Mouse (Mus musculus): ENCODE measurements around the gene Dmpk. TPM values are rescaled to one million over a fixed set of nuclear protein-coding genes. Genes with fewer than 3 reads are reported as not detected.
A peak's percentile ranks its signal among the peaks of the same experiment; 100 is the strongest.

The Dmpk gene
- polyA plus RNA-seq, 1 experiment = 53.0 TPM

DNA sequence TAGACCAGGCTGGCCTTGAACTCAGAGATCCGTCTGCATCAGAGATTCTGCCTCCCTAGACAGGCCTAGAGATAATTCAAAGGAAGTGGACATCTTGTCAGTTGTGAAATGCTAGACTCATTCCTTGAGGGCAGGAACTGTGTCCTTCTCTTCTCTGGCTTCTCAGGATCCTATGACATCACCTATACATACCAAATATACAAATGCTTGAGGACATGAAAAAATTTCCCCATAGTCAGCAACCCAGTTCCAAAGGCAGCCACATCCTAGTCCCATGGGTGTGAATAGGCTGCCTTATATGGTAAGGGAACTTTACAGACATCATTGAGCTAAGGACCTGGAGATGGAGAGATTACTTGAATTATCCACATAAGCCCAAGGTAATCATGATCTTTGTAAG, 25.9 kb downstream of the Dmpk start:
- DNase-seq = no peak
- H3K27ac ChIP-seq (ENCODE audit: insufficient read depth, low read depth, low read length) = no peak overlapping the region
- H3K4me1 ChIP-seq (ENCODE audit: control insufficient read depth, insufficient read depth, low read length) = no peaks in the 10 kb centered on the region
- 92% methylated on average over 1 of the region's 1 CpGs for WGBS
- H3K36me3 ChIP-seq (ENCODE audit: control insufficient read depth, insufficient read depth, low read length) = no peaks in the 10 kb centered on the region
- TF ChIP-seq CTCF (conservative IDR thresholded peaks at IDR 0.05; ENCODE audit: insufficient read depth, insufficient read length, low read depth, low read length) = no peak
- no peak for TF ChIP-seq POLR2A (IDR thresholded peaks at IDR 0.05; ENCODE audit: low read depth, low read length)
- H3K27me3 ChIP-seq (replicated peaks; ENCODE audit: control insufficient read depth, insufficient read depth, low read length) = no peaks in the 10 kb centered on the region
- no peak overlapping the region for H3K4me3 ChIP-seq (ENCODE audit: insufficient read depth, low read depth, low read length)

- no peaks in the 10 kb centered on the region for H3K27me3 ChIP-seq (replicated peaks; ENCODE audit: control insufficient read depth, insufficient read depth, low read length)
- H3K4me3 ChIP-seq (ENCODE audit: insufficient read depth, low read depth, low read length) = no peak within 1 kb of the TSS
- H3K4me1 ChIP-seq (ENCODE audit: control insufficient read depth, insufficient read depth, low read length) = peaks cover 18% of the 10 kb centered on the region
- H3K36me3 ChIP-seq (ENCODE audit: control insufficient read depth, insufficient read depth, low read length) = no peaks in the 10 kb centered on the region
- peak; percentile 68 for DNase-seq
- no peak within 1 kb of the TSS for H3K27ac ChIP-seq (ENCODE audit: insufficient read depth, low read depth, low read length)
- WGBS = 24% methylated on average over 64 of the region's 64 CpGs
- TF ChIP-seq POLR2A (IDR thresholded peaks at IDR 0.05; ENCODE audit: low read depth, low read length) (no peak), CTCF (conservative IDR thresholded peaks at IDR 0.05; ENCODE audit: insufficient read depth, insufficient read length, low read depth, low read length) (0 out of 2 replicates have a peak, but pooled peaks have one; percentile 9)
These were observed 34.6 kb downstream of the Dmpk start, which contains the start of gene Gm4969 for GRCm38 (mm10) chr7:19118028-19118771. Gm4969 (minus strand) TSS chr7:19118368.

GRCm38 (mm10) chr7:19119083-19119482, 35.4 kb downstream of the Dmpk start:
- Histone ChIP-seq H3K27ac (ENCODE audit: insufficient read depth, low read depth, low read length) (no peak overlapping the region), H3K4me1 (ENCODE audit: control insufficient read depth, insufficient read depth, low read length) (peaks cover 21% of the 10 kb centered on the region), H3K27me3 (replicated peaks; ENCODE audit: control insufficient read depth, insufficient read depth, low read length) (no peaks in the 10 kb centered on the region), H3K36me3 (ENCODE audit: control insufficient read depth, insufficient read depth, low read length) (no peaks in the 10 kb centered on the region), H3K4me3 (ENCODE audit: insufficient read depth, low read depth, low read length) (no peak overlapping the region)
- 95% methylated on average over 8 of the region's 8 CpGs for whole genome bisulfite sequencing
- TF ChIP-seq CTCF (conservative IDR thresholded peaks at IDR 0.05; ENCODE audit: insufficient read depth, insufficient read length, low read depth, low read length) (no peak), POLR2A (IDR thresholded peaks at IDR 0.05; ENCODE audit: low read depth, low read length) (no peak)
- no peak for DNase-seq

DNA sequence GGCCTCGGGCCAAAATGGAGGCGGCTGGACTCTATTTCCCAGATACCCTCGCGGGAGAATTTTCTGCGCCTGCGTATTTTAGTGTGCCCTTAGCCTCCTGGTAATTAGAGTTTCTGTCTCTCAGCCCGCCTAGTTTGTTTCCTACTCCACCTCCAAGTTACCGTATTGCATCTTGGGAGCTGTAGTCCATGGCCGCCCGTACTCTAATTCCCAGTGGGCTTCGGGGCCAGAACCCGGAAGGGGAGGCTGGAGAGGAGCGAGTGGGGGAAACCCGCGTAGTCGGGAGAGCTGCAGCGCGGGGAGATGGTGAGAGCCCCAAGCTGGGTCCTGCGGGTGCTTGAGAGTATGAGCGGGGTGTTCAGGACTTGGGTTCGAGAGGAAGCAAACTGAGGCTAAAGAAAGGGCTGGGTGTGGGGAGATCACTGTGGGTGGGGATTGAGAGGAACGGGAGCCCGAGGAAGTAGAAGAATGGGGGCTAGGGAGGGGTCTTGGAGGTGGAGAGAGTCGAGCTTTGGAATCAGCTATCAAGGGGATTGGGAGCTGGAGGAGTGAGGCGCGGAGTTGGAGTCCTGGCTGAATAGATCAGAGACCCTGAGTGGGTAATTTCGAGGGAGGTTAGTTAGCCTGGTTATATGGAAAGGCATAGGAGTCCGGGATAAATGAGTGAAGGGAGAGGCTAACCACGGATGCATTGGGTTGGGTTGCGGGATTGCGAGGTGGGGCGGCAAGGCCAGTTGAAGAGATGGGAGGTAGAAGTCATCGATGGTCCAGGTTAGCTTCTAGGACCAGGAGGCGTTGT, 36.2 kb downstream of the Dmpk start, which contains the start of gene Fbxo46:
Gene Fbxo46, plus strand, starts transcription at position 229 of the 799 bp plus-strand sequence.
- H3K4me3 ChIP-seq (ENCODE audit: insufficient read depth, low read depth, low read length) = peak within 1 kb of the TSS; percentile 91
- 0 out of 2 replicates have a peak within 1 kb of the TSS, but pooled peaks have one; percentile 22 for H3K27ac ChIP-seq (ENCODE audit: insufficient read depth, low read depth, low read length)
- no peaks in the 10 kb centered on the region for H3K36me3 ChIP-seq (ENCODE audit: control insufficient read depth, insufficient read depth, low read length)
- TF ChIP-seq POLR2A (IDR thresholded peaks at IDR 0.05; ENCODE audit: low read depth, low read length) (peak; percentile 76), CTCF (conservative IDR thresholded peaks at IDR 0.05; ENCODE audit: insufficient read depth, insufficient read length, low read depth, low read length) (no peak)
- WGBS = 2% methylated on average over 34 of the region's 34 CpGs
- H3K4me1 ChIP-seq (ENCODE audit: control insufficient read depth, insufficient read depth, low read length) = peaks cover 26% of the 10 kb centered on the region
- DNase-seq = peak; percentile 98
- H3K27me3 ChIP-seq (replicated peaks; ENCODE audit: control insufficient read depth, insufficient read depth, low read length) = no peaks in the 10 kb centered on the region

GRCm38 (mm10) chr7:19121686-19122085, 38.0 kb downstream of the Dmpk start:
- peak; percentile 89 for DNase-seq
- 42% methylated on average over 4 of the region's 4 CpGs for WGBS

GRCm38 (mm10) chr7:19124713-19125112, 41.1 kb downstream of the Dmpk start:
- Histone ChIP-seq H3K27me3 (replicated peaks; ENCODE audit: control insufficient read depth, insufficient read depth, low read length) (no peaks in the 10 kb centered on the region), H3K36me3 (ENCODE audit: control insufficient read depth, insufficient read depth, low read length) (no peaks in the 10 kb centered on the region), H3K27ac (ENCODE audit: insufficient read depth, low read depth, low read length) (no peak overlapping the region), H3K4me1 (ENCODE audit: control insufficient read depth, insufficient read depth, low read length) (peaks cover 26% of the 10 kb centered on the region), H3K4me3 (ENCODE audit: insufficient read depth, low read depth, low read length) (no peak overlapping the region)
- DNase-seq = peak; percentile 75
- WGBS = 39% methylated on average over 6 of the region's 6 CpGs
- TF ChIP-seq CTCF (conservative IDR thresholded peaks at IDR 0.05; ENCODE audit: insufficient read depth, insufficient read length, low read depth, low read length) (no peak), POLR2A (IDR thresholded peaks at IDR 0.05; ENCODE audit: low read depth, low read length) (no peak)

More at GRCm38 (mm10) chr7:19121686-19122085, 38.0 kb downstream of the Dmpk start:
- Histone ChIP-seq H3K36me3 (ENCODE audit: control insufficient read depth, insufficient read depth, low read length) (no peaks in the 10 kb centered on the region), H3K27ac (ENCODE audit: insufficient read depth, low read depth, low read length) (peak overlapping the region; percentile 78), H3K4me3 (ENCODE audit: insufficient read depth, low read depth, low read length) (0 out of 2 replicates have a peak overlapping the region, but pooled peaks have one; percentile 0), H3K27me3 (replicated peaks; ENCODE audit: control insufficient read depth, insufficient read depth, low read length) (no peaks in the 10 kb centered on the region), H3K4me1 (ENCODE audit: control insufficient read depth, insufficient read depth, low read length) (peaks cover 26% of the 10 kb centered on the region)
- no peak for TF ChIP-seq POLR2A (IDR thresholded peaks at IDR 0.05; ENCODE audit: low read depth, low read length)
- no peak for TF ChIP-seq CTCF (conservative IDR thresholded peaks at IDR 0.05; ENCODE audit: insufficient read depth, insufficient read length, low read depth, low read length)

Measured in kidney, adult 2 months (tissue).